Mouse (Mus musculus): ENCODE measurements around the gene Dusp2. TPM values are rescaled to one million over a fixed set of nuclear protein-coding genes. Genes with fewer than 3 reads are reported as not detected.

Dusp2 gene
- total RNA-seq, 2 experiments from 2014 or later, result 1.2 to 1.3 TPM

DNA sequence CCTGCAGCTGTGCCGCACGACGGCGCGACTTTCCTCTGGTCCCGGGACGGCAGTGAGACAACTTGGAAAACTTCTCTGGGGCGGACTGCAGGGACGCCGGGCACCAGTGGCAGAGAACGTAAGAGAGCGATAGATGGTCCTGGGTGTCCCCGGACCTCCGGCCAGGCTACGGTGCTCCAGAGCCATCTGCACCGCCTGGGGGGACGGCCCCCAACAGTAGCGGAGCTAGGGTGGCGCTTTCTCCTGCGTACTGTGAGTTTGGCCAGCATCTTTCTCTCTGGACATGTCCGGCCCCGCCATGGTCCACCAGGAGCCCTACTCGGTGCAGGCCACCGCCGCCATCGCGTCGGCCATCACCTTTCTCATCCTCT is 27.3 kb downstream of the Dusp2 start:
- DNase-seq (ENCODE audit: extremely low spot score in 1 of 2, low spot score in 1 of 2), result no peak

DNA sequence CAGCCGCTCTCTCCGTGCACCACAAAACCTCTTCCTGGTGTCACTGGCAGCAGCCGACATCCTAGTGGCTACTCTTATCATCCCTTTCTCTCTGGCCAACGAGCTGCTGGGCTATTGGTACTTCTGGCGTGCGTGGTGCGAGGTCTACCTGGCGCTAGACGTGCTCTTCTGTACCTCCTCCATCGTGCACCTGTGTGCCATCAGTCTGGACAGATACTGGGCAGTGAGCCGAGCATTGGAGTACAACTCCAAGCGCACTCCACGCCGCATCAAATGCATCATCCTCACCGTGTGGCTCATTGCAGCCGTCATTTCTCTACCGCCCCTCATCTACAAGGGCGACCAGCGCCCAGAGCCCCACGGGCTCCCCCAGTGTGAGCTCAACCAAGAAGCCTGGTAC is 27.7 kb downstream of the Dusp2 start:
- DNase-seq (ENCODE audit: extremely low spot score in 1 of 2, low spot score in 1 of 2), result no peak

DNA sequence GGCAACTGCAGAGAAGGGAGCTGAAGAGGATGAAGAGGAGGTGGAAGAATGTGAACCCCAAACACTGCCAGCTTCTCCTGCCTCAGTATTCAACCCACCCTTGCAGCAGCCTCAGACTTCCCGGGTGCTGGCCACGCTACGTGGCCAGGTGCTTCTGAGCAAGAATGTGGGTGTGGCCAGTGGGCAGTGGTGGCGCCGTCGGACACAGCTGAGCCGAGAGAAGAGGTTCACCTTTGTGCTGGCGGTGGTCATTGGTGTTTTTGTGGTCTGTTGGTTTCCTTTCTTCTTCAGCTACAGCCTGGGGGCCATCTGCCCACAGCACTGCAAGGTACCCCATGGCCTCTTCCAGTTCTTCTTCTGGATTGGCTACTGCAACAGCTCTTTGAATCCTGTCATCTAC is 28.5 kb downstream of the Dusp2 start:
- no peak for DNase-seq (ENCODE audit: extremely low spot score in 1 of 2, low spot score in 1 of 2)

GRCm38 (mm10) chr2:127367126-127367820 is 31.3 kb downstream of the Dusp2 start:
- DNase-seq (ENCODE audit: extremely low spot score in 1 of 2, low spot score in 1 of 2), result no peak

- no peak for DNase-seq (ENCODE audit: extremely low spot score in 1 of 2, low spot score in 1 of 2)
Measured at GRCm38 (mm10) chr2:127369703-127370376, 33.9 kb downstream of the Dusp2 start.

GRCm38 (mm10) chr2:127370561-127371483 is 34.9 kb downstream of the Dusp2 start:
- DNase-seq (ENCODE audit: extremely low spot score in 1 of 2, low spot score in 1 of 2), result no peak

DNA sequence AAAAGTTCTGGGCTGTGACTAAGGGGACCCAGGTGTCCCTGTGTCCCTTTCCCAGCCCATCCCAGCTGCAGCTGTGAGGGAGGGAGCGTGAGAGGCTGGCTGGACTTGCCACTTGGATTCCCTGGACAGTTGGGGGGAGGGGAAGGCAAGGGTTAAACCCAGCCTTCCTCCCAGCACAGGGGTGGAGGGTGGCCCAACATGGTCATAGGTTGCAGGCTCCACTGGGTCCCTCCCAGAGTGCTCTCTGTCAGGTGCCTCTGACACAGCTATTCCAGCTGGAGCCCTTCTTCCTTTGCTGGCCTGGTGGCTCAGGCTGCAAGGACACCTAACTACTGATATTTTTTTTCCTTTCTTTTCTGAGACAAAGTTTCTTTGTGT is 35.5 kb downstream of the Dusp2 start:
- no peak for DNase-seq (ENCODE audit: extremely low spot score in 1 of 2, low spot score in 1 of 2)

- DNase-seq (ENCODE audit: extremely low spot score in 1 of 2, low spot score in 1 of 2), result no peak
Measured at GRCm38 (mm10) chr2:127372082-127372481, 36.1 kb downstream of the Dusp2 start.

GRCm38 (mm10) chr2:127374131-127374530 is 38.2 kb downstream of the Dusp2 start:
- DNase-seq (ENCODE audit: extremely low spot score in 1 of 2, low spot score in 1 of 2), result no peak

- DNase-seq (ENCODE audit: extremely low spot score in 1 of 2, low spot score in 1 of 2), result no peak
Measured at GRCm38 (mm10) chr2:127375087-127375486, 39.1 kb downstream of the Dusp2 start.

DNA sequence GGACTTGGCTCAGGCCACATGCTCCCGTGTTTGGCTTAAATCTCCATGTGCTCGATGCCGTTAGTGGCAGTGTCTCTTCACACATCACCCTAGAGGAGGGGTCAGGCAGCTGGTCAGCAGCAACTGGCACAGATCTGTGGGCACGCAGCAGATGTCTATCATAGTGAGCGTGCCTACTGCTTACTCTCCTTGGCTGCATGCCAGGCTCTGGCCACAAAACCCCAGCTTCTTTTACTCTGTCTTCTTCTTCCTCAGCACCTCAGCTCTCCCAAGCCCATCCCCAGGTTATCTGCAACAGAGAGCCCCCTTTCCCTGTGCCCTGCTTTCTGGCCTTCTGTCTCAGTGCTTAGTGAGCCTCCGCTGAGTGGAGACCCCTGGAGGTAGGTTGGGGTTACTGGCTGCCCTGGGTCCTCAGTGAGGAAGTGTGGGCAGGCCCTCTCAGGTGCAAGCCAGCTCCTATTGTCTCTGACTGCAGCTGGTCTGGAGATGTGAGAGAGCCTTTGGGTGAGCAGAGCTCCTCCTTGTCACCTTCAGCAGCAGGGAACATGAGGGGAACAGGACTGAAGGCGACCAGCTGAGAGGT is 39.9 kb downstream of the Dusp2 start:
- no peak for DNase-seq (ENCODE audit: extremely low spot score in 1 of 2, low spot score in 1 of 2)

DNA sequence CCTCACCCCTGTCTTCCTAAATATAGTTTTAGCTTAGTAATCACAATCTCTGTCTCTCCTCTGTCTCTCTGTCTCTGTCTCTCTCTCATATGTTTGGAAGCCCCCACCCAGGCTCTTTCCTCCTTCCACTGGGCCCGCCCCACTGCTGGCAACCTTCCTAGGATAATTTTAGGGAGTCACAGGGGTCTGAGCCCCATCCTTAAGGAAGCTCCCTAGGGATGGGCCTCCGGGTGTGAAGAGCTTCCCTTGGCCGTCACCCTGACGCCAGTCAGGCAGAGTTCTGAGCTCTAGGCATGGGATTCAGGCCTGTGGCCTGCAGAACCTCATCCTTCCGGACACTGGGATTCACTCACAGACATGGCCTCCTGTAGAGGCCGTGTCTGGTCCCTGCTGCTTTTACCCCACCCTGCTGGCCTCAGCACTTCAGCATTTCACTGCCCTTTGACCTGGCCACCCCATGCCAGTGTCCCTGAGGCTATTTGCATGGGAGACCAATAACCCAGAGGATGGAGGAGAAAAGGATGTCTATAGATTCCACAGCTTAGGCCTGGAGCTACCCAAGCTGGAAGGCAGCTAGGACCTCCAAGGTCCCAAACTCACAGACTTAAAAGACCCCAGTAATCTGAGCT is 40.6 kb downstream of the Dusp2 start:
- no peak for DNase-seq (ENCODE audit: extremely low spot score in 1 of 2, low spot score in 1 of 2)

- no peak for DNase-seq (ENCODE audit: extremely low spot score in 1 of 2, low spot score in 1 of 2)
Measured at GRCm38 (mm10) chr2:127377942-127378610, 42.1 kb downstream of the Dusp2 start.

GRCm38 (mm10) chr2:127378611-127378990 is 42.6 kb downstream of the Dusp2 start:
- no peak for DNase-seq (ENCODE audit: extremely low spot score in 1 of 2, low spot score in 1 of 2)

DNA sequence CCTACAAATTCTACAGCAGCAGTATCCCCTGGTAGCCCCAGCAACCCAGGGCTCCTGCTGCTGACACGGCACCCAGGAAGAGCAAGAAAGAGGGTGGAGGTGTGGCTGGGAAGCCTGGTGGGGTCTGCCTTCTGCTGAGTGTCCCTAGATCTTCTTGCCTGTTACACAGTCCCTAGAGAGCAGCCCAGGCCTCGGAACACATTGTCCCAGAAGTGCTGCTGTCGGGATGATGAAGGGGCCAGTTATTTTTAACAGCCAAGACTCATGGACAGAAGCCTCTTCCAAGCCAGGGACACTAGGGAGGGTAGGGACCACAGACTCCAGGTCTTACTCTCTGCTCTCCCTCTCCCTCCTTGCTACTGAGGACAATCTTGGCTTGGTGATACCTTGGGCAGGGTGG is 43.3 kb downstream of the Dusp2 start:
- no peak for DNase-seq (ENCODE audit: extremely low spot score in 1 of 2, low spot score in 1 of 2)

GRCm38 (mm10) chr2:127383881-127384280 is 47.9 kb downstream of the Dusp2 start:
- DNase-seq (ENCODE audit: extremely low spot score in 1 of 2, low spot score in 1 of 2), result no peak

- DNase-seq (ENCODE audit: extremely low spot score in 1 of 2, low spot score in 1 of 2), result no peak
Measured at GRCm38 (mm10) chr2:127387521-127387920, 51.6 kb downstream of the Dusp2 start.

Data from layer of hippocampus, postnatal 25 days (tissue).